Mouse (Mus musculus): ENCODE data around the gene Slc30a10. TPM values are rescaled to one million over a fixed set of nuclear protein-coding genes. Genes with fewer than 3 reads are reported as not detected.

Gene Slc30a10
- 0.03 and 0.31 TPM in 2 replicates for polyA plus RNA-seq (2012; ENCODE audit: low replicate concordance)

GRCm38 (mm10) chr1:185454575-185454954 lies at the start of gene Slc30a10:
Gene Slc30a10 (plus strand): TSS chr1:185454848.

Other genes starting within 250 kb of the Slc30a10 start
- gene Iars2, start 125.5 kb upstream of the Slc30a10 start, polyA plus RNA-seq (2012; ENCODE audit: low replicate concordance) = 5.3 and 6.0 TPM in 2 replicates
- 3.4 and 13.6 TPM in 2 replicates for gene Bpnt1, start 122.7 kb upstream of the Slc30a10 start, polyA plus RNA-seq (2012; ENCODE audit: low replicate concordance)
- gene Eprs, start 91.8 kb upstream of the Slc30a10 start, polyA plus RNA-seq (2012; ENCODE audit: low replicate concordance) = 3.5 and 6.5 TPM in 2 replicates